Mouse (Mus musculus): ENCODE measurements around the gene Hmcn2. TPM values are rescaled to one million over a fixed set of nuclear protein-coding genes. Genes with fewer than 3 reads are reported as not detected.

The Hmcn2 gene
- polyA plus RNA-seq, 1 experiment from 2014 or later, result 0.32 TPM

DNA sequence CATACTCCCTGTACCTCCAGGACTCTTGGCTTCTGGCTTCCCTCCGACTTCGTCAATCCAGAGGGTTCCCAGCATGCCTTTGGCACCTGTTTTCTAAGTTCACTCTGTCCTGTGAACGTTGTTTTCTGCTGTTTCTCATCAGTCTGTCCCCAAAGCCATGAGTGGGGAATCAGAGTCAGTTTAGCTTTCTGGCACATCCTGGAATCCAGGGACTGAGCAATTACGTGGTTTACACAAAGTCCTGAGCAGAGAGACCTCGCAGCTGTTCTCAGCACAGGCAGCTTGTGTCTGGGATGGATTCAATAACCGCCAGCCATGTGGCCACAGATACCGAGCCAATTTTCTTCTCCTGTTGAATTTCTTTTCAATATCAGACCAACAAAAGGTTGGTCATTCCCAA, 53.0 kb downstream of the Hmcn2 start:
- Histone ChIP-seq H3K27ac (no peak overlapping the region), H3K4me3 (no peak overlapping the region), H3K27me3 (replicated peaks) (no peaks in the 10 kb centered on the region), H3K4me1 (no peaks in the 10 kb centered on the region), H3K9ac (no peak overlapping the region), H3K9me3 (no peaks in the 10 kb centered on the region), H3K36me3 (replicated peaks) (no peaks in the 10 kb centered on the region), H3K4me2 (no peak overlapping the region)
- 84% methylated on average over 7 of the region's 7 CpGs for WGBS
- ATAC-seq (replicated peaks), result no peak

DNA sequence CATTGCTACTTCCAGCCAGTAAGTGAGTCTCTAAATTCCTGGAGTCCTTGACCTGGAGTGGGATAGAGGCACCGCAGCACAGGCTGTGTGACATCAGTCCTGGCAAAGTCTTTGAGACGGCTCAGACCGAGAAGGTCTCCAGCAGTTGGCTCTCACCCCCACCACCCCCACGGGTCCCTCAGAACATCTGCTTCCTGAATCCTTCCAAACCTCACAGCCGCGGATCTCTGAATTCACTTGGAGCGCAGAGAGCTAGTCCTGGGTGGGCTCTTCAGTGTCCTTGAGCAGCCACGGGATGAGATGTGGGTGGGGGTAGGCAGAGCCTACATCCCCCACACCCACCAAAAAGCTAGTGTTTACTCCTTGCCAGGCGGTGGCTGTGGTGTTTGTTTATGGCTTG, 57.2 kb downstream of the Hmcn2 start:
- H3K4me3 ChIP-seq, result no peak overlapping the region
- no peak overlapping the region for H3K27ac ChIP-seq
- H3K36me3 ChIP-seq (replicated peaks), result no peaks in the 10 kb centered on the region
- H3K27me3 ChIP-seq (replicated peaks), result no peaks in the 10 kb centered on the region
- no peak overlapping the region for H3K4me2 ChIP-seq
- no peaks in the 10 kb centered on the region for H3K9me3 ChIP-seq
- 86% methylated on average over 9 of the region's 9 CpGs for WGBS
- no peak overlapping the region for H3K9ac ChIP-seq
- no peaks in the 10 kb centered on the region for H3K4me1 ChIP-seq
- no peak for ATAC-seq (replicated peaks)

GRCm38 (mm10) chr2:31372186-31372585, 58.0 kb downstream of the Hmcn2 start:
- Histone ChIP-seq H3K9ac (no peak overlapping the region), H3K9me3 (no peaks in the 10 kb centered on the region), H3K4me3 (no peak overlapping the region), H3K4me2 (no peak overlapping the region), H3K27me3 (replicated peaks) (no peaks in the 10 kb centered on the region), H3K4me1 (no peaks in the 10 kb centered on the region), H3K27ac (no peak overlapping the region), H3K36me3 (replicated peaks) (no peaks in the 10 kb centered on the region)
- WGBS, result over 99% methylated on average over 4 of the region's 4 CpGs
- no peak for ATAC-seq (replicated peaks)

- no peak for ATAC-seq (replicated peaks)
- H3K27ac ChIP-seq, result no peak overlapping the region
- H3K9ac ChIP-seq, result no peak overlapping the region
- H3K4me3 ChIP-seq, result no peak overlapping the region
- WGBS, result 68% methylated on average over 1 of the region's 1 CpGs
- no peaks in the 10 kb centered on the region for H3K27me3 ChIP-seq (replicated peaks)
- H3K4me2 ChIP-seq, result no peak overlapping the region
- H3K36me3 ChIP-seq (replicated peaks), result no peaks in the 10 kb centered on the region
- no peaks in the 10 kb centered on the region for H3K9me3 ChIP-seq
- no peaks in the 10 kb centered on the region for H3K4me1 ChIP-seq
Measured at GRCm38 (mm10) chr2:31374415-31374814, 60.2 kb downstream of the Hmcn2 start.

DNA sequence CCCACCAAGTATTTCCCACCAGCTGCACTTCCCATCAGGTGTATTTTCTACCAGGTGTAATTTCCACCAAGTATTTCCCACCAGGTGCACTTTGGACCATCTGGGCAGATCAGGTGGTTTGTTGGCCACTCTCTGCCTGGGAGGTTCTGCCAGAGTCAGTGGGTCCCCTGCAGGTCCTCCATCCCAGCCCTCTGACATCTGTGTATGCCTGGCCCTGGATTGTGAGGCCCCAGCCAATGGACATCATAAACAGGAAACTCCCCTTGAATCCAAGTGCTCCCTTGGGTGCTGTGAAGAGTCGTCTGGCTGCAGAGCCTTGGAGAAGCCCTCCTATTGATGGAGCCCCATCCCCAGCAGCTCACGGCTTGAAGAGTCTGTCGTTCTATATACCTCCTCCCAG, 61.8 kb downstream of the Hmcn2 start:
- Histone ChIP-seq H3K27ac (no peak overlapping the region), H3K4me2 (no peak overlapping the region), H3K4me1 (no peaks in the 10 kb centered on the region), H3K4me3 (no peak overlapping the region), H3K9me3 (no peaks in the 10 kb centered on the region), H3K36me3 (replicated peaks) (no peaks in the 10 kb centered on the region), H3K9ac (no peak overlapping the region), H3K27me3 (replicated peaks) (no peaks in the 10 kb centered on the region)
- ATAC-seq (replicated peaks), result no peak
- WGBS, result 54% methylated on average over 3 of the region's 3 CpGs

- H3K27me3 ChIP-seq (replicated peaks), result no peaks in the 10 kb centered on the region
- no peaks in the 10 kb centered on the region for H3K36me3 ChIP-seq (replicated peaks)
- H3K4me2 ChIP-seq, result no peak overlapping the region
- H3K9me3 ChIP-seq, result no peaks in the 10 kb centered on the region
- ATAC-seq (replicated peaks), result no peak
- 74% methylated on average over 2 of the region's 2 CpGs for WGBS
- H3K4me1 ChIP-seq, result no peaks in the 10 kb centered on the region
- no peak overlapping the region for H3K9ac ChIP-seq
- H3K4me3 ChIP-seq, result no peak overlapping the region
- H3K27ac ChIP-seq, result no peak overlapping the region
Measured at GRCm38 (mm10) chr2:31377481-31377880, 63.3 kb downstream of the Hmcn2 start.

DNA sequence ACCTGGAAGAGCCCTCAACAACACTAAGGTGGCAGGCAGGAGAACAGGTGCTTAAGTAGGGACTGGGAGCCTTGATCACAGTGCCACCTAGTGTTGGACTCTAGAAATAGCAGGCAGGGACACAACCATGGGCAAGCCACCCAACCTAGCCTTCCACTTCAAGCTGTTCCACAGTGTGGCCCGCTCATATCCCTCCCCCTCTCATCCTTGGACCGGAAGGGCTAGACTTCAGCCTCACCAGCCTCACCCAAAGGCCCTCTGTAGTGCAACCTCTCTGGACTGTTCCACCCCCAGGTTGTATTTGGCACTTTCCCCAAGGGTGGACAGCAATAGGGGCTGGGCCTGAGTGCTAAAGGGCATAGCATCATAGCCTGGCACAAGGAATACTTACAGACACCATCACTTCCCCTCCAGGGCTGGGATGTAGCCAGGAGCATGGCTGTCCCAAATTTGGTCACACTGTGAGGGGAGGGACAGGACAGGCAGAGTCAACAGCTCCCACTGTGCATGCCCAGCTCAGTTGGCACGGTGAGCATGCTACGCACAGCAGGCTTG, 67.2 kb downstream of the Hmcn2 start:
- no peaks in the 10 kb centered on the region for H3K27me3 ChIP-seq (replicated peaks)
- no peak overlapping the region for H3K4me2 ChIP-seq
- no peaks in the 10 kb centered on the region for H3K36me3 ChIP-seq (replicated peaks)
- ATAC-seq (replicated peaks), result peak; percentile 60; the same call in 1 of the 2 replicates
- no peaks in the 10 kb centered on the region for H3K4me1 ChIP-seq
- no peak overlapping the region for H3K27ac ChIP-seq
- H3K9me3 ChIP-seq, result no peaks in the 10 kb centered on the region
- no peak overlapping the region for H3K4me3 ChIP-seq
- WGBS, result 59% methylated on average over 4 of the region's 4 CpGs
- H3K9ac ChIP-seq, result no peak overlapping the region

DNA sequence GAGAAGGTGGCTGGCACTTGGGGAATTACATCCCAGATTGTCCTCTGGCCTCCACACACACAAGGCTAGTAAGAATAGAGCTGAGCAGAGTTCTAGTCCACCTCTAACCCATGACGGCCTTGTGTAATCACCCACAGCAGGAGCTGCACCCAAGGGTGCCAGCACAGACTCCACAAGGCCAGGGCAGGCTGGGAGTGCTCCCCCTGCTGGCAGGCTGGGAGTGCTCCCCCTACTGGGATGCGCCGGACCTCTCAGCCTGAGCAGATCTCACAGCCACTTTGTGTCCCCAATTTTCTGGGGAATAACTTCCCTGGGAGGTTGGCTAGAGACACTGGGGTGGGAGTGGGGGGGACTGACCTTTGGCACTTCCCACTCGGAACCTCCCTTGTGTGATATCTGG, 68.7 kb downstream of the Hmcn2 start:
- no peak overlapping the region for H3K27ac ChIP-seq
- H3K9me3 ChIP-seq, result no peaks in the 10 kb centered on the region
- no peaks in the 10 kb centered on the region for H3K27me3 ChIP-seq (replicated peaks)
- H3K4me2 ChIP-seq, result no peak overlapping the region
- H3K36me3 ChIP-seq (replicated peaks), result no peaks in the 10 kb centered on the region
- H3K4me1 ChIP-seq, result no peaks in the 10 kb centered on the region
- no peak overlapping the region for H3K4me3 ChIP-seq
- 25% methylated on average over 4 of the region's 4 CpGs for WGBS
- no peak for ATAC-seq (replicated peaks)
- H3K9ac ChIP-seq, result no peak overlapping the region

DNA sequence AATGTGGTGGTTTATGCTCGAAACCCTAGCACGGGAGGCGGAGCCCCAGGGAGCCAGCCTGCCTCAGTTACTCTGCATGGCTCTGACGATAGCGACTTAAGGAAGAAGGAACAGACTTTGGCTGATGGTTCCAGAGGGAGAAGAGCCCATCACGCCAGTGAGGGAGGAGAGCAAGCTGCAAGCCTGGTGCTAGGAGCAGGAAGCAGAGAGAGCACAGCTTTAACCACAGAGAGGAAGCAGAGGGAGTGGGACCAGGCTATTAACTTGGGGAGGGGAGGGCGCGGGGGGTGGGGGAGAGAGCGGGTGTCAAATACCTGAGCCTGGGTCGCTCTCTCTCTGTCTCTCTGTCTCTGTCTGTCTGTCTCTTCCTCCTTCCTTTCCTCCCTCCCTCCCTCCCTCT, 102.8 kb downstream of the Hmcn2 start:
- Histone ChIP-seq H3K9me3 (no peaks in the 10 kb centered on the region), H3K36me3 (replicated peaks) (no peaks in the 10 kb centered on the region), H3K4me1 (no peaks in the 10 kb centered on the region), H3K4me2 (no peak overlapping the region), H3K27me3 (replicated peaks) (no peaks in the 10 kb centered on the region), H3K4me3 (no peak overlapping the region), H3K27ac (no peak overlapping the region), H3K9ac (no peak overlapping the region)
- no peak for ATAC-seq (replicated peaks)
- 75% methylated on average over 10 of the region's 10 CpGs for WGBS

DNA sequence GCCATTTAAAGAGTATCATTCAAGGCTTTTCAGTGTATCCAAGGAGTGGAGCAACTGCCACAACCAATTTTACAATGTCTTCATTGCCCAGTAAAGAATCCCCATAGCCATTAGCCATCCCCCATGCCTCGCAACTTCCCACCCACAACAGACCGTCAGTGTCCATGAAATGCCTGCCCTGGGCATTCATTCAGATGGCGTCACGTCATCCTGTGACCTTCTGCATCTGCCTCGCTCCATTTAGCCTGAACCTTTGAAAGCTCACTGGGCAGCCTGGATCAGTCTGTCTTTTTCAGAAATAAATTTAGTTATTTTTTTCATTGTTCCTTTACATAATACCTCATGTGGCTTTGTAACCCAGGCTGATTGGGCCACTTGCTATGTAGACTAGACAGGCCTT, 103.8 kb downstream of the Hmcn2 start:
- no peak overlapping the region for H3K4me3 ChIP-seq
- 74% methylated on average over 5 of the region's 5 CpGs for WGBS
- no peak overlapping the region for H3K9ac ChIP-seq
- H3K36me3 ChIP-seq (replicated peaks), result no peaks in the 10 kb centered on the region
- H3K27ac ChIP-seq, result no peak overlapping the region
- no peaks in the 10 kb centered on the region for H3K4me1 ChIP-seq
- H3K9me3 ChIP-seq, result no peaks in the 10 kb centered on the region
- no peak for ATAC-seq (replicated peaks)
- H3K27me3 ChIP-seq (replicated peaks), result no peaks in the 10 kb centered on the region
- H3K4me2 ChIP-seq, result no peak overlapping the region

- Histone ChIP-seq H3K9ac (no peak overlapping the region), H3K36me3 (replicated peaks) (no peaks in the 10 kb centered on the region), H3K9me3 (no peaks in the 10 kb centered on the region), H3K27me3 (replicated peaks) (no peaks in the 10 kb centered on the region), H3K4me2 (no peak overlapping the region), H3K27ac (no peak overlapping the region), H3K4me1 (no peaks in the 10 kb centered on the region), H3K4me3 (no peak overlapping the region)
- 17% methylated on average over 8 of the region's 8 CpGs for WGBS
- 0 out of 2 replicates have a peak, but pooled peaks have one; percentile 48 for ATAC-seq (replicated peaks)
Measured at GRCm38 (mm10) chr2:31418571-31418970, 104.4 kb downstream of the Hmcn2 start.

GRCm38 (mm10) chr2:31420914-31421313, 106.7 kb downstream of the Hmcn2 start:
- WGBS, result 71% methylated on average over 6 of the region's 6 CpGs
- H3K36me3 ChIP-seq (replicated peaks), result no peaks in the 10 kb centered on the region
- no peaks in the 10 kb centered on the region for H3K9me3 ChIP-seq
- H3K4me2 ChIP-seq, result no peak overlapping the region
- ATAC-seq (replicated peaks), result no peak
- H3K4me3 ChIP-seq, result no peak overlapping the region
- H3K4me1 ChIP-seq, result no peaks in the 10 kb centered on the region
- no peak overlapping the region for H3K9ac ChIP-seq
- no peak overlapping the region for H3K27ac ChIP-seq
- H3K27me3 ChIP-seq (replicated peaks), result no peaks in the 10 kb centered on the region

DNA sequence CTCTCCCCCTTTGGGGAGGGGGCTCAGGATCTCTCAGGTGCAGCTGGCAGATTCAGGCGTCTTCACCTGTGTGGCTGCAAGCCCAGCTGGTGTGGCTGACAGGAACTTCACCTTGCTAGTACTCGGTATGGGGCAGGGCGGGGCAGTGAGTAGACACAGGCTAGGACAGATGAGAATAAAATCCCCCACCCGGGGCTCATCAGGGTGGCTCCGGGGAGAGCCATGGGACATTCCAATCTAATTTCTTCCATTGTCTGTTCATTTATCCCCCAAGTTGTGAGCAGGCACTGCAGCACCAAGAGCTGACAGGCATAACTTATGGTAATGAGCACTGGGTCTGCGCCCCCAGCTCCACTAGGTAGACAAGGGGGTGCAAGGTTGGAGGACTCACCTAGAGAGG, 108.4 kb downstream of the Hmcn2 start:
- no peaks in the 10 kb centered on the region for H3K36me3 ChIP-seq (replicated peaks)
- no peaks in the 10 kb centered on the region for H3K27me3 ChIP-seq (replicated peaks)
- no peak overlapping the region for H3K4me2 ChIP-seq
- H3K4me1 ChIP-seq, result no peaks in the 10 kb centered on the region
- 70% methylated on average over 6 of the region's 6 CpGs for WGBS
- H3K9me3 ChIP-seq, result no peaks in the 10 kb centered on the region
- no peak overlapping the region for H3K9ac ChIP-seq
- no peak for ATAC-seq (replicated peaks)
- H3K27ac ChIP-seq, result no peak overlapping the region
- no peak overlapping the region for H3K4me3 ChIP-seq
